Mouse (Mus musculus): ENCODE results near the gene Mical3.

Mical3 gene

GRCm38 (mm10) chr6:121145906-121146305 is 15.1 kb upstream of the Mical3 start:
- DNase-seq (ENCODE audit: low spot score): no peak

GRCm38 (mm10) chr6:121145010-121145604 is 14.3 kb upstream of the Mical3 start:
- peak; percentile 71 for DNase-seq (ENCODE audit: low spot score)

- peak; percentile 95 for DNase-seq (ENCODE audit: low spot score)
Observed at GRCm38 (mm10) chr6:121144066-121144465, 13.3 kb upstream of the Mical3 start.

GRCm38 (mm10) chr6:121143439-121143838 is 12.6 kb upstream of the Mical3 start:
- DNase-seq (ENCODE audit: low spot score): peak; percentile 91

- DNase-seq (ENCODE audit: low spot score): no peak
Observed at GRCm38 (mm10) chr6:121142298-121142697, 11.5 kb upstream of the Mical3 start.

GRCm38 (mm10) chr6:121139271-121139670 is 8.5 kb upstream of the Mical3 start:
- DNase-seq (ENCODE audit: low spot score): no peak

GRCm38 (mm10) chr6:121138338-121139040 is 7.7 kb upstream of the Mical3 start:
- DNase-seq (ENCODE audit: low spot score): no peak

- DNase-seq (ENCODE audit: low spot score): no peak
Observed at GRCm38 (mm10) chr6:121137222-121137621, 6.4 kb upstream of the Mical3 start.

GRCm38 (mm10) chr6:121134884-121135283 is 4.1 kb upstream of the Mical3 start:
- DNase-seq (ENCODE audit: low spot score): peak; percentile 68

- DNase-seq (ENCODE audit: low spot score): no peak
Observed at GRCm38 (mm10) chr6:121134249-121134648, 3.5 kb upstream of the Mical3 start.

GRCm38 (mm10) chr6:121130039-121130705 is 627 bp downstream of the Mical3 start:
- peak; percentile 88 for DNase-seq (ENCODE audit: low spot score)

GRCm38 (mm10) chr6:121129506-121129905 is 1.3 kb downstream of the Mical3 start:
- no peak for DNase-seq (ENCODE audit: low spot score)

- no peak for DNase-seq (ENCODE audit: low spot score)
Observed at GRCm38 (mm10) chr6:121128736-121129135, 2.1 kb downstream of the Mical3 start.

GRCm38 (mm10) chr6:121127726-121128125 is 3.1 kb downstream of the Mical3 start:
- no peak for DNase-seq (ENCODE audit: low spot score)

GRCm38 (mm10) chr6:121126202-121126601 is 4.6 kb downstream of the Mical3 start:
- no peak for DNase-seq (ENCODE audit: low spot score)

- peak; percentile 93 for DNase-seq (ENCODE audit: low spot score)
Observed at GRCm38 (mm10) chr6:121122739-121123241, 8.0 kb downstream of the Mical3 start.

GRCm38 (mm10) chr6:121120776-121121175 is 10.0 kb downstream of the Mical3 start:
- DNase-seq (ENCODE audit: low spot score): no peak

GRCm38 (mm10) chr6:121117971-121118755 is 12.6 kb downstream of the Mical3 start:
- peak; percentile 78 for DNase-seq (ENCODE audit: low spot score)

GRCm38 (mm10) chr6:121117142-121117541 is 13.7 kb downstream of the Mical3 start:
- no peak for DNase-seq (ENCODE audit: low spot score)

- no peak for DNase-seq (ENCODE audit: low spot score)
Observed at GRCm38 (mm10) chr6:121116434-121116833, 14.4 kb downstream of the Mical3 start.

GRCm38 (mm10) chr6:121111448-121112055 is 19.2 kb downstream of the Mical3 start:
- no peak for DNase-seq (ENCODE audit: low spot score)
